ENCODE assay signal across 13 mouse cellular contexts in genomic region chr13:101731777-101732176, GRCm38 (mm10).
"Had no signal": no experiment of that assay in that cellular context is flagged by ENCODE, and none has a peak within 500 bp of the region (broad histone marks: within the 10 kb centered on the region; RNA-seq: fewer than 3 reads in every experiment).

No protein-coding gene starts in this region.

- DNase-seq: right cerebral cortex, postnatal 14 days; thymus, postnatal 36 days had no signal

- H3K36me3 ChIP-seq: limb, embryonic 10.5 days; midbrain, embryonic 12.5 days; neural tube, embryonic 13.5 days; stomach, embryonic 15.5 days had no signal

- ATAC-seq: inflammation-experienced regulatory T-cells, adult 6 months; intestine, postnatal 0 days; midbrain, embryonic 16.5 days had no signal

- H3K4me3 ChIP-seq: left cerebral cortex, adult 2 months; limb, embryonic 10.5 days; megakaryocyte, embryonic 14.5 days; midbrain, embryonic 12.5 days; neural tube, embryonic 13.5 days; stomach, embryonic 15.5 days had no signal

- H3K27ac ChIP-seq: left cerebral cortex, adult 2 months; limb, embryonic 10.5 days; macrophage; midbrain, embryonic 12.5 days; neural tube, embryonic 13.5 days; stomach, embryonic 15.5 days had no signal

- H3K27me3 ChIP-seq: megakaryocyte, embryonic 14.5 days; neural tube, embryonic 13.5 days; stomach, embryonic 15.5 days had no signal

- H3K9me3 ChIP-seq: limb, embryonic 10.5 days; megakaryocyte, embryonic 14.5 days; midbrain, embryonic 12.5 days; neural tube, embryonic 13.5 days; stomach, embryonic 15.5 days had no signal

- H3K9ac ChIP-seq: midbrain, embryonic 12.5 days; neural tube, embryonic 13.5 days; stomach, embryonic 15.5 days had no signal

- H3K4me2 ChIP-seq: liver, embryonic 11.5 days; midbrain, embryonic 12.5 days; neural tube, embryonic 13.5 days; stomach, embryonic 15.5 days had no signal
